Mouse (Mus musculus): ENCODE results near the gene Tacc3.

- no peak for TF ChIP-seq POLR2A (IDR thresholded peaks at IDR 0.05; ENCODE audit: insufficient read length, low read depth)
- no peak for TF ChIP-seq TCF12 (IDR thresholded peaks at IDR 0.05; ENCODE audit: insufficient read depth, poor library complexity, severe bottlenecking)
- TF ChIP-seq MYOG (IDR thresholded peaks at IDR 0.05; ENCODE audit: control insufficient read depth in 1 of 3, insufficient read depth in 1 of 3, insufficient read length in 2 of 3, low read depth in 2 of 3): no peak
Measured at GRCm38 (mm10) chr5:33630061-33630460, 27.9 kb upstream of the Tacc3 start.
